Mouse (Mus musculus) erythroid progenitor cell, adult 5-6 weeks (primary cell): Measurements from ENCODE around the gene Plekhm3. TPM values are rescaled to one million over a fixed set of nuclear protein-coding genes. Genes with fewer than 3 reads are reported as not detected.
A peak's percentile ranks its signal among the peaks of the same experiment; 100 is the strongest.

ENCODE experiments used
- ATAC-seq: replicated peaks from 2 replicates; pipeline ENCODE4 v1.8.0; 2016; ENCODE audit warnings: moderate number of reproducible peaks, mild to moderate bottlenecking, moderate TSS enrichment, inconsistent platforms; ENCODE audit not compliant: poor library complexity, low FRiP score, severe bottlenecking
- total RNA-seq, 2 experiments: library from RNA; stranded (forward) in 1 of 2; stranded (reverse) in 1 of 2; fragments of 150-400 nt in 1 of 2; fragments of 186-747, 209-891 nt in 1 of 2; gene quantifications; 2 replicates each; pipeline versions ENCODE4 v1.2.3 to v1.2.4; 2015 to 2017; ENCODE audit warnings: low replicate concordance in 2 of 2

Gene Plekhm3
- total RNA-seq, 2 experiments from 2014 or later, result 4.6 to 5.5 TPM

DNA sequence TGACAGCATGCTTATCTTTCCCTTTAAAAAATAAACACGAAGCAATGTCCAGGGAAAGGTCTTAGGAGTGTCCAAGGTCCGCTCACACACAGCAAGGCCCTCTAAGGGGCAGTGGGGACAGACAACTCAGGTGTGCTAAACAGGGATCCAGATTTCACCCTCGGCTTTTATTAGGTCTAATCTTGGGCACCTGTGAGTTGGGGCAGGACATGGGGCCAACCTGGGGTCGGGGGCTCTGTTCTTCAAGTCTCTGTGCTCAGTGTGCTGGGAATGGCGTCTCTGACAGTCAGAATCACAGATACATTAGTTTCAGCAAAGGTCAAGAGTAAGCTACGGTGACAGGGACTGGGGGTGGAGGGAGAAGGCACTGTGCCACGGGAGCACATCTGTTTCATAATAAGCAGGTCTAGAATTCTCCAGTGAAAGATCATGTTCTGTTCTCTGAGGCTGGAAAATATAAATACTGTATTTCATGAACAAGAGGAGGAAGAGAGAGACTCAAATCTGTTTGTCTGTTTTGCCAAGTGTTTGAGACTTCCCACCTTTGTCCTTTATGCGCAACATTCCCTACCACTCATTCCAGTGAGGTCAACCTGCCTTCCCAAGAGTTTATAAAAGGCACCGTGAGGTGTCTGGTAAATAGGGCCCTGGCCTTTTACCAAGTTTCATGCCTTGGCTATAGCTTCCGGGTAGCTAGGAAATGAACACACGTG lies 163.9 kb downstream of the Plekhm3 start:
- no peak for ATAC-seq

DNA sequence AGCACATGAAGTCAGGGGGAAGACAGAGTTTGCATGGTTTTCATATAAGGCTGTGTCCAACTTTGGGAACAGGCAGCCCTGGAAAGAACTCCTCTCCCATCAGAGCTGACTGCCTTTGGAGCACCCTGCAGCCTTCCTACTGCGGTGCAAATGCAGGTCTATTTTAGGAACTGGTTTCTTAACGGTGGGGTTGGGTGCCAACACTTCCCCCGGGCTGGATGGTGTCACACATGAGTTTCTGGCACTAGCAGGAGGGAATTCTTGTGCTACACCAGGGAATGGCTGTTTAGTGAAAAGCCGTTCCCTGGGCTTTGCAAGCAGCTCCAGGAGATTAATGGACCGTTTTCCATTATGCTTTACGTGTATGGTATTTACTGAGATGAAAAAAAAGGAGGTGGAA lies 164.8 kb downstream of the Plekhm3 start:
- no peak for ATAC-seq

DNA sequence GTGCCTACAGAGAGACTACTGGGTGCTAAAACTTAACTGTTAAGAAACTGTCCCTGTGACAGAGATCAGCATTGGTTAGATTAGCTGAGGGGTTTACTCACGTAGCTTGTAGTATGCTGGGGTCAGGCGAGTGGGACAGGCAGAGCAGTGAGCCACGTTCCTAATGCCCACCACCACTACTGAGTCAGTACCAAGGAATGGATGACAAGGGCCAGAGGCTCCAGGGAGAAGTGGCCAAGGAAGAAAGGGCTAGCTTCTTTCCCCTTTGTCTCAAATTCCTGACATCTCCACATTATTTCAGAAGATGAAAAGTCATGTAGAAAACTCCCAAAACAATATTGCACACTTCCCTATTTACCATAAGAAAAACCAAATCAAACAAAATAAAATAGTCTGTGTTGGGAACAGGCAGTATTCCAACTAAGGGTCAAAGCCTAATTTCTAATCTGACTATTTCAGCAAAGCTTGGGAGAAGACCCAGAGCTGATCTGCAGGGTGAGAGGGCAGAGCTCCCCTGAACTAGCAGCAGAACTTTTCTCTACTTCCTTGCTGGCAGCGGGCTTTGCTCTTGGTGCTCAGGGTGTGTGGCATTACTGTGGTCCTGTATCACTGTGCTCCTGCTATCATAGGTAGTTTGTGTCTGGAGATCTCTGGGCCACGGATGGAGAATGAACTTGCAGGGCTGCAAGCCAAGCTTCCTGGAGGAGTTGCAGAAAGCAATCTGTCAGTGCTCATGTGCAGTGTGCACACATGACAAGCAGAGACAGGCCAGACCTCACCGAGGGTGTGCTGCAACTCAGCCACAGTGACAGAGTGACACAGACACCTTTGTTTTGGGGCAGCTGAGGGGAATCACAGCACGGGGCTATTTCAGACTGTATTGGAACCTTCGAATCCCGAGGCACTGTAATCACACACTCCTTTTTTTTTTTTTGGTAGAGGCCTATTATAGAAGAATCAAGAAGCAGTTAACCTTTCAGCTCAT lies 165.5 kb downstream of the Plekhm3 start:
- no peak for ATAC-seq

DNA sequence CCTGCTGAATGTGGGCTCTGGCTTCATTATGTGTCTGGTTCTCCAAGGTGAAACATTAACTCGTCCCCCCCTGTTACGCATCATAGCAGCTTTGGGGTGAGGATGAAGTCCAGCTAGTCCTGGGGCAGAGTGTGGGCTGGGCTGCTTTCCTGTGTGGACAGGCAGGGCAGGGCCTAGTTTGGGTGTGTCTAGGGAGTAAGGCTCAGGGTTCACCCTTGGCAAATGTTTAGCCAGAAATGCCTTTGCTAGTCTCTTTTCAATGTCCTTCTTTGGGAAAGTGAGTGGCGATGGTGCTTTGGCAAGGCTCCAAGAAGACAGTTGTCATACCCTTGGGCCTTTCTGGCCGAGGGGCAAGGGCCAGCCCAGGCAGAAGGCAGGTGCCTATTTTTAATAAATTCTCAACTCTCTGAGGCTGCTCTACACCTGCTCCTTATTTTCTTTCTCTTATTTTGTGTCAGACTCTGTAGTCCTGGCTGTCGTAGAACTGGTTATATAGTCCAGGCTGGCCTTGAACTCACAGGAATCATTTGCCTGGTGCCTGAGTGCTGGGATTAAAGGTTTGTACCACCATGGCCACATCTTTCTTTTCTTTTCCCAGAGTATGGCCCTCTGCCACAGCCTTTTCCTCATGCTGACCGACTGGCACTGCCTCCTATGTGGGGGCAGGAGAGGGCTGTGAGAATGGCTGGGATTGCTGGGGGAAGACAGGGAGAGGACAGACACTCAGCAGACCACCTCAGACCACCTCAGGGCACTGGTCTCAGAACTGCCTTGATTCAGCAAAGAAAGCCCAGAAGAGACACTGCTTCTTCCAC lies 168.7 kb downstream of the Plekhm3 start:
- ATAC-seq, result no peak

DNA sequence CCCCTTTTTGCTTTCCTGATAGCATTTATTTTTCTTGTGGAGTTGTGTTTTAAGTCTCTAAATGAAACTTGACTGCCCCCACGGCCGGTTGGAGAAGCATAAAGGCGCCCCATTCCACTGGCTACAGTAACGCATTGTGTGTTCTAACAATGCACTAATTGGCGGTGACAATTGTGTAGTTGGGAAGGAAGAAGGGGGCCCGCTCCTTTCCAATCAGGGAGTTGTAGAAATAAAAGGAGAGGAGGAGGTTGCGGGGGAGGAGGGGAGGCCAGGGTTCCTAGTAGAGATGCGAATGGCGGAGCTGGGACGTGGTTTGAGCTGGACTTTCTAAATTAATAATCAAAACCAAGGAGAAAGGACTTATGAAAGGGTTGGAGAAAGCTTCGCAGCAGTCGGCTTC lies 176.8 kb downstream of the Plekhm3 start:
- ATAC-seq, result no peak

DNA sequence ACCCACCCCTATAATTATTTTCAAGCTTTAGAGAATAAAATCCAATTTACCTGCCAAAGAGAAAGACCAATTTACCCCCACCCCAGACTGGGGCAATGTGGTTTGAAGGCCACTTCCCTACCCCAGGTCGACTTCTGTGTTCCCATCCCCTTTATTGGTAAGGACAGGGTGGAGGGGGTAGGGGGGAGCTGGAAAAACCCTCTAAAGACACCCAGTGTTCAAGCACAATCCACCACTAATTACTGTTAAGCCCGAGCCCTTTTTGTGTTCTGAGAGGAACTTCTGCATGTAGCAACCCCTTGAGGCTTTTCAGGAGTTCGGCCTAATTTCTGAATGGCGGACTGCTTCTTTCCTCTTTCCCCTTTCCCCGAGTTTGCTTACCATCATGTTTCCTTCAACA lies 177.2 kb downstream of the Plekhm3 start:
- ATAC-seq, result no peak

DNA sequence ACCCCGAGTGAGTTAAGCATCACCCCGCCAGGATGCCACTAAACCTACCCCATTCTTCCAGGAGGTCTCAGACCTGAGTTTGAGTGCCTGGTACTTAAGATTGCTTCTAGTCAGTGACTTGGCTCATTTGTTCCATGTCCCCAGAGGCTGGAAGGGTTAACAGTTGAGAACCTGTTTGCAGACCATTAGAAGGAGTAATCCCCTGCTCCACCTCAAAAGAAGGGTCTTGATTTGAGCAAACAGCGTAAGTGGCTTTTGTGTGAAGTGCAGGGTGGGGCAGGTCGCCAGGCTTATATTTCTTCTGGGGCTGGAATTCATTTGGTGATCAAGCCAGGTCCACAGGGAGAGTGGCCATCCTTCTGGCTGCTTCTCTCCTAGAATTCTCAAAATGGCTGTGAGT lies 183.3 kb downstream of the Plekhm3 start:
- ATAC-seq, result 0 out of 2 replicates have a peak, but pooled peaks have one; percentile 25

DNA sequence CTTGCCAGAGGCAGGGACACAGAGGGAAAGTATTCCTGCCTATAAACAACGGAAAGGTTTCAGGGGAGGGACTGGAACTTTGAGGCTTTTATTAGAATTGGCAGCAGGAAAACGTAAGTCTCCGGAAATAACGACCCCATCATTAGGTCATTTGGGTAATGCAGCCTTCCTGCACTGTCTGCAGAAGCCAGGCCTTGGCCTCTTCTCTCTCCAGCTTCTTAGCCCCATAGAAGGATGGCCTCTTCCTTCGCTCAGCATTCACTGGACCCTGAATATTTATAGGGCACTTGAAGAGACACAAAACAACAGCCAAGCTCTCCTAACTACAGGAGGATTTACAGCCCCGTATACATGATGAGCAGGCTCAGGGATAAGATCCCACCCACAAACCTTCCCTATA lies 186.5 kb downstream of the Plekhm3 start:
- ATAC-seq, result no peak

DNA sequence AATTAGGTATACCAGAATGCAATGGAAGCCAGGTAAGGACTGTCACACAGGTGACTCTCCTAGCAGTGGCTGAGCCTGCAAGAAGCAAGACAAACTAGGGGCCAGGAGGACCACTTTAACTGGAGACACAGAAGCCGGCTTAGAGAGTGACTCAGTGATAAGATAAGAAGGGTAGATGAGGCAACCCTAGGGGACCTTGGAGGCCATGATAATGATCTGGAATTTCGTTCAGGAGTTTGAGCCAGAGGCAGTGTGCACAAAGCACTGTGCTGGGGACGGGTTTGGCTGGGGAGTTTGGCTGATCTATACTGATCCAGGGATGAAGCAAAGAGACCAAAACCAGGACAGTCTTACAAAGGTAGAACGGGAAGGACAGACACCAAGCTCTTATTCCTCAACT lies 195.0 kb downstream of the Plekhm3 start:
- no peak for ATAC-seq

DNA sequence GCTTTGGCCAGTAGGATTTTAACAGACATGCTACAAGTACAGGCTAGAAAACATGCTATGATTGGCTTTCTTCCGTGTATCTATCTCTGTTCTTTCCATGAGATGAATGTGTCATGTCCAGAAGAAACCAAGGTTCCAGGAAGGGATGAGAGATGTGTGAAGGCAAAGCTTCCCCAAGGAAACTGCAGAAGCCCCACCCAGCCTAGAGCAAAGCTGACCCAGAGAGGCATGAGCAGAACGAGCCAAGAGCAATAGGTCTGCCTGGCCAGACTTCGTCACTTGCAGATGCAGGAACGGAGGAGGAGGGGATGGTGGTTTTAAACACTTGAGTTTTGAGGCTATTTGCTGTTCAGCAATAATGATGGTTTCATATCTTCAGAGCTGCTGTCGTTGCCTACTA lies 198.9 kb downstream of the Plekhm3 start:
- no peak for ATAC-seq

DNA sequence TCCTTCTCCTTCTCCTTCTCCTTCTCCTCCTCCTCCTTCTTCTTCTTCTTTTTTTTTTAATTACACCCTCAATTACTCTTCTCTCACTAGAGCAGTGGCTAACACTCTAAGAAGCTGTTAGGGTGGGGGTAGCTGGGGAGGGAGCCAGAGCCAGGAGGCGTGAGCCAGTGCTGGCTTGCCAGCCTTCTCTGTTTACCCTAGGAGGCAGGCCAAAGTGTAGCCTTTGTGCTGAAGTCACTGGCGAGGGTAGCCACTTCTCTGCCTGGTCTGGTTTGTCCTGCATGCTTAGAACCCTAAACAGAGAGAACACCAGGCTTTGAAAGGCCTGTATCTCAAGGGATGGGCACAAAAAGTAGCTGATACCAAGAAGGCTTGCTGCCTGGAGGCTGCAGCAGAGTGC lies 199.4 kb downstream of the Plekhm3 start:
- ATAC-seq, result no peak

DNA sequence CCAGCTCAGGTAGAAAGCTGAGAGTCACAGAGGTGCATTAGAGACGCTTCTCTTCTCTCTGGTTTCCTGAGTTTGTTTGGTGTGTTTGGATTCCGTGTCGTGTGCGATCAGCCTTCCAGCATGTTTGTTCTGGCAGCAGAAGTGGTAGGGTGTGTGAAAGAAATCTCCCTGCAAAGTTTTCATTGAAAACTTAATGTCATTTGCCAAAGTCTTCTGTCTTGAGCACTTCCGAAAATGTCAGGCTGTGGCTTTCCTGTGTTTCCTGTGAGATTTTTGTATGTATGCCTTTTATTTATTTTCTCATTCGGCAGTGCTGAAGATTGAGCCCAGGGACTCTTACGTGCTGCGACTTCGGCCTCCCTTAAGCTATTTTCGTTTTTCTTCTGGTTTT lies 200.0 kb downstream of the Plekhm3 start:
- ATAC-seq, result no peak

DNA sequence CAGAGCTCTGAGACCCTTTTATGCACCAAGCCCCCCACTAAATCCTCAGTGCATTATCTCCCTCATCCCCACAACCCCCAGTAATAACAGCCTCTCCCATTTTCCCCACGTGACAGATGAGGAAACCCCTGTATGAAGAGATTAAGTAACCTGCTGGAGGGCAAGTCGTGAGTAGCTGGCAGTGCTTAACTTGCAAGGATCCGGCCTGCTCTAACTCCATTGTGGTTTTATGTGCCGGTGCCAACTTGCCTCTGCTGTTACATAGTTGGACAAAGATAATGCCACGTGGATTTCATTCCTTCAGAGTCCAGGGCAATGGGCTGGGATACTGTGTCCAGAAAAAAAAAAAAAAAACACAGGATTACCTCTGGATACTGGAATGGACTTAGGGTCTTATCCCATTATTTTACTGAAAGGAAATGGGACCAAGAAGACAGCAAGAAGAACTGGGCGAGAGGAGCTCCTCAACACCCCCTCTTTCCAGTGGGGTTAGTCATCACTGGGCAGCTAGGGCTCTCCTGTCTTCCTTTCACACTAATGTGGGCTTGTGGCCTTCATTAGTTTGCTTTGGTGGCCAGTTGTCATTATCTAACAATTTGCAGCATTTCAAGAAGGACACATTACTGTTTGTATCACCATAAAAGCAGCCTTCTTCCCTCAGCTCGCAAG lies 200.5 kb downstream of the Plekhm3 start:
- ATAC-seq, result no peak

DNA sequence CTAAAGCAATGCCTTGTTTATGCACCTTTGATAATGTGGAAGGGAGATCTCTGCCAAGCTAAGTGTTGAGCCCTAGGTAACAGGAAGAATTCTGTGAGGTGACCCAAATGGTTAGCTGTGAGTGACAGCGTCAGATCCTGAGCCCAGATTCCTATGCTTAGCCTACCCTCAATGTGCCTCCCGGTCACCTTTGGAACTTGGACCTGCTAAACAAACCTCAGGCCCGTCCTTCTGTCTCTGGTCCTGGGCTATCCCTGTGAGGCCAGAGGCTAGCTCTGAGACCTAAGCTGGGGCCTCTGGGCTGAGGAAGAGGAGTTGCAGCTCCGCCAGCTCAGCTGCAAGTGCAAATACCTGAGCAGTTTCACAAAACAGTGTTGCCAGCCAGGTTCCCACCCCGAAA lies 202.0 kb downstream of the Plekhm3 start:
- no peak for ATAC-seq

DNA sequence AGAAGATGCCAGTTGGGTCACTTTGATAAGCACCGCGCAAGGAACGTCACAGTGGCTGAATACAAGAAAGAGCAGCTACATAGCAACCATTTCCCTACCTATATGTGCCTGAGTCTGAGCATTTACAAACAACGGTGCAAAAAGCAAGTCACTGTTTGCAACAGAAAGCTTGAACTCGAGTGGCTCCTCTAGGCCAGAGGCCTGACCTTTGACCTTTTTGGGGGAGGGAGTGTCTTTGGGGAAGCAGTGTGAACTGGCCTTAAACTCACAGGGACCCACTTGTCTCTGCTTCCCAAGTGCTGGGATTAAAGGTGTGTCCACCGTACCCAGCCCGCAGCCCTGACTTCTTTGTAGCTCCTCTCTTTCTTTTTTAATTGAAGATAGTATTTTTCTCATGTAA lies 203.0 kb downstream of the Plekhm3 start:
- no peak for ATAC-seq

DNA sequence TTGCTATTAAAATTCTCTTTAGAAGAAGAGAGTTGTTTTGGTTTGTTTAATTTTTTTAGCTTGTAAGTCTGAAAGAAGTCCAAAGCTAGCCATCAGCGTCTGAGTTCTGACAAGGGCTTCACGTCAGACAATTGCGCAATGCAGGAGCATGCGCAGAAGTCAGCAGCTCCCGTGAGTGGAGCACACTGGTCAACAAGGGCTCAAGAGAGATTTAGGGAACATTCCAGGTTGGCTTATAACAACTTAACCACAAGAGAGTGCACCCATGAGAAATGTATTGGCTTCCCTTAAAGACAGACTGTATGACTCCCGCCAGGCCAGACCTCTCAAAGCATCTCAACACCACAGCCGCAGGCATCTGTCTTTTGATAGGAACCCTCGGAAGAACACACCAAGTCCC lies 203.5 kb downstream of the Plekhm3 start:
- ATAC-seq, result no peak

DNA sequence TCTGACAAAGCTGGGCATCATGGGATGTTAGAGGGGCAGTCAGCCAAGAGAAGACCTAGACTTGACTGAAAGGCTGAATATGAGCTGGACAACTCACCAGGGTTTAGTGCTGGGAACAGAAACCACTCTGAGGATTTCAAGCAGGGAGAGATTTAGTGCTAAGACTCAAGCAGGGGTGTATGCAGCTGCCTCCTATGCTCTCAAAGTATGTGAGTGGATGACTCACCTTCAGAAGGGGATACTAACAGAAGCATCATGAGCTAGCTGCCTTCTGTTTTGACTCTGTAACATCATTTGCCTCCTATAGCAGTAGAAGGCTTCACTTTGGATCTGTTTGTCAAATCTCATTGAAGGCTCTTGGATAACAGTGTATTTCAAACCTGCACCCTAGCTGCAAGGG lies 212.0 kb downstream of the Plekhm3 start:
- ATAC-seq, result no peak

DNA sequence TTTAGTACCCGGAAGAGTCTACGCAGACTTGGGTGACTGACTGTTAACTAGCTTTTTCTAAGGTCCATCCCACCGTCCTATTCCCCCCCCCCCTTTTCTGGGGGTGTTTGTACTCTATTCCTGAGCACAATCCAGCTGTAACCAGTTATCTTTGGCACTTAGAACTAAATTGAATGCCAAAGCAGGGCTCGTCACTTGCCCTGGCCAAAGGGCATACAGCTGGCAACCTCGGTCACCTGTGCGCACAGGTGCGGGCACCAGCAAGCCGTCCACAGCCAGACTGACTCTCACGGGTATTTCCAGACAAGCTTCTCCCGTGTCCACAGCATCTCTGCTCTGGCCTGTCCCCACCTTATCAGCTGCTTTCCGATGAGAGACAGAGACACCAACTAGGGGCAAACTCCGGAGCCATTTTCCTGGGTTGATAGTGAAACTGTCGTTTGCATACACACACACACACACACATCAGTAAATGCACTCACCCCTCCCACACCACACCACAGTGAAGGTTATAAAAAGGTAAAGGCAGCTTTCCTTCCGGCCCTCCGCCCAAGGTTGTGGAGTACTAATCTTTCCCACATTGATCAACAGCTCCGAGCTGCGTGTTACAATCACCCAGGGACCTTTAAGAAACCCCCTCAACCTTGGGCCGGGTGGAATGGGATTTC lies 213.7 kb downstream of the Plekhm3 start:
- no peak for ATAC-seq

DNA sequence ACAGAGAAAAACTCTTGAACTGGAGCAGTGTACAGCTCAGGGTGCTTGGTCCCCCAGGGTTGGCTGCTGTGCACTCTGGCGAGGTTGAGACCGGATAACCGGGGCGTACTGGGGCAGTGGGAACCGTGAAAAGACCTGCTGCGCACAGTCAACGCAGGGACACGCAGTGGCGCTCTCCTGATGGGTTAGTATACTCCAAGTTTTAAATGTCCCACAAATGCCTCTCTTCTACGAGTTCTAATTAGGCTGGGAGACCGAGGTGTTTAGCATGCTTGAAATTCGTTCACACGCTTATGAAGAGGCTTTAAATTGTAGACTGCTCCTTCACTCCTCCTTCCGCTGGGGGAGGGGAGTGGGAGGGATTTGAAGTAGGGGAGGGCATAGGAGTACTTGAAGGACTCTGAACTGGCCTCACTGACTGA lies 218.0 kb downstream of the Plekhm3 start:
- ATAC-seq, result 0 out of 2 replicates have a peak, but pooled peaks have one; percentile 25
